Mouse (Mus musculus) T-helper 1 cell (primary cell): ENCODE data around the gene Sik3.
"Not testable (repeated sequence)": the region's sequence is repeated elsewhere in the genome, so short reads cannot be mapped to it uniquely, and the experiment has no call there.

Source experiments
- in situ Hi-C: fragments of 300-600 bp; cut with MboI, MseI; formaldehyde crosslinking; loops from one replicate; pipeline ENCODE4 v1.15.1; 2025; ENCODE audit warnings: high pct_unique_total_duplicates

The Sik3 gene

DNA sequence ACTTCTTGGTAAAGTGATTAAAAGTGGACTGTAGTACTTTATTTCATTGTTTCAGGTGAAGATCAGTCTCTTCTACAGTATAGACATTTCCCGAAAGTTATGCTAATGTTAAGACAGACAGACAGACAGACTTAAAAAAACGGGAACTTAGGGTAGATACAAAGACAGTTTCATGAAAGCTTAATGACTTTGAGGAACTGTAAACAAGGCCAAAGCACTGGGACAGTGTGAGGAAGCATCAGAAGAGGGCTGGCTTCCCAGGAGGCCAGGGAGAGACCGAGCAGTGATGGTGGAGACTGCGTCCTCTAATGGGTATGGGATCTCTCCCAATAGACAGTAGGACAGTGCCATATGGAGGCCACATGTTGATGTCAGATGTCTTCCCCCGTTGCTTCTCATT, 86.5 kb downstream of the Sik3 start:
- in situ Hi-C loops = no loop called here

DNA sequence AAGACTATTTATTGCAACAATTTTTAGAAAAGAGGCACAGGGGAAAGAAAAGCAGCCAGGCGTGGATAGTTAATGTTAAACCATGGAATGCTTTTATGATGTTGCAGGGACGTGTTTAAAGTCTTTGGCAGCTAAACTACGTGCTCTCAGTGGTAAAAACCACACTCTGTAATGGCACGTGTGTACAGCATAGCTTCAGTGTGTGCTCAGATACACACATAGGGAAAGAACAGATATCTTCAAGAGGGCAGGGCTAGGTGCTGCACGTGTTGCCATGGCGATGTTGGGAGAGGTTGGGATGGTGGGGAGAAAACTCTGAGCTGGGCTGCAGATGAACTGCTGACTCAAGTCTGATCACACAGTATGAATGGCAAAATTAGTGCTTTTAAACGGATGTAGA, 90.5 kb downstream of the Sik3 start:
- in situ Hi-C loops = no loop called here

DNA sequence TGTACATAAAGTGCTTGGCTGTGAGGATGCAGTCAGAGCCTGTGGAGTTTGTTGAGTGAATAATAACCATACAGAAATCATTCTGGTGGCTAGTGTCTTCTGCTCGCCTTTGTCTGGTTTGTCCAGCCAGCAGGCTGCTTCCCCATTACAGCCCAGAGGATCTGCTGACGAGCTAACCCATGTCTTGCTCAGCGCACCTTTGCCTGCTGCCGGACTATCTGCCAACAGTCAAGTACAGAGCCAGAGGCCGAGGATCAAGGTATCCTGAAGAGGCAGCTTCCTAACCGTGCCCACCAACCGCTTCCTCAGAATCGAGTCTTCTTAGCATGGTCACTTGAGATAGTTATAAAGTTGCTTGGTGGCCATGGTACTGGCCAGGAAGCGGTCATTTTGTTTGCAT, 93.5 kb downstream of the Sik3 start:
- in situ Hi-C loops = no loop called here

DNA sequence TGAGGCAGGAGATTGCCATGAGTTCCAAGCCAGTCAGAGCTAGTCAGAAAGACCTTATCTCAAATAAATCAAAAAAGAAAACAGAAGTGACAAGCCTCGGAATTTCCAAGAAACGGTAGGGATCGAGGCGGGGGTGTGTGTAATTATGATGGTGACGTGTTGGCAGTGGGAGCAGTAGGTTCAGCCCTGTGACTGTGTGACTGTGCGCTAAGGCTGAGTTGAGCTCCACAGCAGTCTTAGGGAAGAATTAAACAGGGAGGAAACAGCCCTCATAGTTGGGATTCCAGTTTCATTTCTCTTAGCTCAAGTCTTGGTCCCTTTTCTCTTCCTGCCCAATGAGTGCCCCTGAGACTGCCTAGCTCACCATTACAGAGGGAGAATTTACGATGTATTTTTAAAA, 98.0 kb downstream of the Sik3 start:
- in situ Hi-C loops = no loop called here

DNA sequence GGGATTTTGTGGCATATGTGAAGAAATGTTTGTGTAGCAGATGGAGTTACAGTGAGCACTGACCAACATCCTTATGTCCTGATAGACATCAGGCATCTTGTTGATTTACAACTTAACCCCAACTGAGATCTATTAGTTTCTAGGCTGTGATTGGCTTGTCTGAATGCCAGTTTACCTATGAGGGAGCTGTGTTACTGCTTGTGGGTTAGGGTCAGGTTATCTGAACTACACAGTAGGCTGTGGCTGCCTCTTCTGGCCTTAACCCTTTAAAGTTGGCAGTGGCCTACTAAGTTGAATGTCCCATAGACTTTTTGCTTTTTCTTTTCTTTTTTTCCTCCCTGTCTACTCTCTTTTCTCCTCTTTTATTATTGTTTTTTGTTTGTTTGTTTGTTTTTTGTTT, 98.7 kb downstream of the Sik3 start:
- in situ Hi-C loops = no loop called here

DNA sequence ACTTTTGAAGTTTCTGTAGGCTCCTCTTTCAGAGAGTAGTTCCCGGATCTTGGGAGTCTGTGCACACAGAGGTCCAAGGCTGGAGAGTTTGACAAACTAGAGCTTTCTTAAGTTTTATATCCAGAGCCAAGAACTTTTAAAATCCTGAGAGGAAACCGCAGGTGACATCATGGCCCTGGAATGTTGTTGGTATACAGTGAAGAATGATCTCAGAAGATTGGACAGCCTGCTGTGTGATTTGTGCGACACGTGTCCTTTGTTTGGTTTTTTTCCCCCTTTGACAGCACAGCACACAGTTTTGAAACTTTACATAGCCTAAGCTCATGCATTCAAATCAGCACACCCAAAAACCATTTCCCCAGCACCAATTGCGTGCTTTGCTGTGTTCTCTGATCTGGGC, 99.6 kb downstream of the Sik3 start:
- in situ Hi-C loops = no loop called here

DNA sequence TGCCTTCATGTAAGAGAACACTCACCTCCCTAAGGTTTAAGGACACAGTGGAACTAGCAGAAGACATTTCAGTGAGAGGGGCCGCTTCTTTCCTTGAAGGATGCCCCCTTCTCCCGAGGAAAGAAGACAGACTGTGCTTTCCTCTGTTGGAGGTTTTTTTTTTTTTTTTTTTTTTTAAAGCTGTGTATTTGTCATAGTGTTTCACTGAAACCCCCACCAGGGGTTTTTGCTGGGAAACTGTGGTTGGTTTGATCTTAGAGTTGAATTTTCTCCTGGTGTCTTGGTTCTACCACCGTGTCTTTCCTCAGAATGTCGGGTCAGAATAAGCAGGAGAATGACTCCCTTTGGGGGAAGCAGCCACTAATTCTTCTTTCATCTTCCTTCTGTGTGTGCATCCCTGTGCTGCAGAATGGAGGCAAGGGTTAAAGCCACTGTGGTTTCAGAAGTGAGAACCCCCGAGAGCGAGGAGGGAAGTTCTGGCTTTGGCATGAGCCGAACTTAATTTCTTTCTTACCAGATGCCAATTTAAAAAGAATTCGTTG, 106.3 kb downstream of the Sik3 start:
- in situ Hi-C loops = no loop called here

DNA sequence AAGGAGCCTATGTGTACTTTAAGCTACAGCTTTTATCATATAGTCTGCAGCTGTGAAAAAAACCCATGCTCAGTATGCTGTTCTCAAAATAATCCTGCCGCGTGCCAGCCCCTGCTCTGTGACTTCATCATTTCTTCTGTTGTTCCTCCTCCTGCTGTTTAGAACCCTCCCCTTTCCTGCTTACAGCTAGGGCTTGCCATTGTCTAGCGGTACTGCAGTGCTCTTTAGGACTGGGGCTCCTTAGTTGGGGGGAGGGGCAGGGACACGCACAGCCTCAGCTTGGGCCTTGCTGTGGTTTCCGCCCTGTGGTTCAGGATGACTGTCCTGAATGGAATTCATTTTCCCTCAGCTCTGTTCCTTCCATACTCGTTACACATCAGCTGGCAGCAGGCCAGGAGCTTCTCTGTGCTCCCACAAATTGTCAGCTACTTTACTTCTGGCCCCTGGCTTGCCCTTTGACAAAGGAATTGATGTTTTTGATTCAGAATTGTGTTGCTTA, 107.4 kb downstream of the Sik3 start:
- in situ Hi-C loops = no loop called here

DNA sequence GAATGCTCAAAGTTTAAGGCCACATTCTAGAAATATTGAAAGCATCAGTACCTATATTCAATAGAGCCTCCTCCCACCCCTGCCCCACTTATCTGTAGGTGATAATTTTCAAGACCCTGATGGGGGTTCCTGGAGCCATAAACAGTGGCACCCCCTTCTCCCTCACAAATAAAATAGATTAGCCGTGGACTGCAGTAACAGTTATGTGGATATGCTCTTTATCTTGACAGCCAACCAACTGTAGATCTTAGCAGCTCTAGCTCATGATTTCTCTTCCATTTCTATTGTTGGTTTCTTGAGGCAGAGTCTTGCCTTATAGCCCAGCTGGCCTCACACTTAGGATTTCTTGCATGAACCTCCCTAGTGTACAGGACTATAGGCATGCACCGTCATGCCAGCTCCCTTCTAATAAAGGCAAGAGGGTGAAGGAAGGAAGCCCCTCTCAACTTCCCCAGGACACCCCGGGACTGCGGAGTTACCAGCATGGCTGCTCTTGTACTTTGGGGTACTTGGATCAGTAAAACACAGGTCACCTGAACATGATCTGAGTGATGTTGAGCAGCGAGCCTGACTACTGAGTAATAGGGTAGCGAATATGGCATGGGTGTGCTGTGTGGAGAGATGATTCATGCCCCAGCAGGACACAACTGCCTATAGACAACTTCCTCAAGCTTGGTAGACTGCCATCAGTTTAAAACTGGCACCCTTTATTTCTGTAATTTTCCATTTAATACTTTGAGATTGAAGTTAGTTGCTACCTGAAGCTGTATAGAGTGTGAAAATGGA, 108.0 kb downstream of the Sik3 start:
- in situ Hi-C loops = no loop called here

DNA sequence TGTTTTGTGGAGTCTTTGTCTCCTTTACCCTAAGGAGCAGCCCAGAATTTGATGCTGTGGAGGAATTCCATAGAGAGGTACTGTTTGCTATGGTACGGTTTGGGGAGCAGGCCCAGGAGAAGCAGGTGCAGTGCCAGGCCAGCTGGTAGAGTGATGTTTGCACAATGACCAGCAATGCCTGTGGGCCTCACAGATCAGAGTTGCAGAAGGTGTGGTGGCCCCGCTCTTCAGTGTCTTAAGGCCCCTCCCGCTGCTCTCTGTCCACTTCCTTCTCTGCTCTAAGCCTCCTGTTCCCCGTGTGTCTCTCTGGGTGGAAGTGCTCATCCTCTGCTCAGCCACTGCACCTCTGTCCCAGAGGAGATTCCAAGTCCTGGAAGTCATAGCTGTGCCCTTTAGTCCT, 108.9 kb downstream of the Sik3 start:
- in situ Hi-C loops = no loop called here

DNA sequence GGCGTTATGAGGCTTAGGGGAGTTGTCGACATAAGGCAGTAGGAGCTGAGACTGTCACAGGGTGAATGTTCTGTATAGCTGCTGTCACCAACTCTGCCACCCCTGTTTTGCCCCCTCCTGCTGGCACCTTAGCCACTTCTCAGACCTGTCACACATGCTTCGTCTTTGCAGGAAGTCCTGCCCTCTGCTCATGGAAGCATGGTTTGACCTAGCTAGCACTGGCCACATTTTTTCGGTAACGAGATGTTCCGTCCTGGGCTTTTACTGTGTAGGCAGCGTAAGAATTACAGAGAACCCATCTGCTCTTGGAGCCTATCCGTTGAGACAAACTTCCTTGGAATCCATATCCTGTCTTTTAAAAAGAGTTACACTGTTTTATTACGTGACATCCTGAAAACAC, 110.1 kb downstream of the Sik3 start:
- in situ Hi-C loops = no loop called here

DNA sequence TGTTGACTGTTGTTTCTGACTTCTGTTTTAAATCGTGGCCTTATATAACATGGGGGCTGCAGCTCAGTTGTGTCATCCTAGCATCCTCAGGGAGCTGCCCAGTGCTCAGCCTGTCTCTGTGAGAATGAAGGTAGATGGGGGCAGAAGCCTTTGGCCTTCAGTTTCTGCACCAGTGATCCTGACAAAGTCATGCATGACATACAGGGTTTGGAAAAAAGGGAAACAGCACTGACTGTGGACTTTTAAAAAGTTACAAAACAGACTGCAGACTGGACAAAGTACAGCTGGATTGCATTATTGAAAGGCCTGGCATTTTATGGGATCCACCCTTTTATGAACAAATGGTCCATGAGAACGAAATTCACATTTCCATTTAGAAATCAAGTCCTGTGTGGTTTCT, 113.7 kb downstream of the Sik3 start:
- in situ Hi-C loops = no loop called here

DNA sequence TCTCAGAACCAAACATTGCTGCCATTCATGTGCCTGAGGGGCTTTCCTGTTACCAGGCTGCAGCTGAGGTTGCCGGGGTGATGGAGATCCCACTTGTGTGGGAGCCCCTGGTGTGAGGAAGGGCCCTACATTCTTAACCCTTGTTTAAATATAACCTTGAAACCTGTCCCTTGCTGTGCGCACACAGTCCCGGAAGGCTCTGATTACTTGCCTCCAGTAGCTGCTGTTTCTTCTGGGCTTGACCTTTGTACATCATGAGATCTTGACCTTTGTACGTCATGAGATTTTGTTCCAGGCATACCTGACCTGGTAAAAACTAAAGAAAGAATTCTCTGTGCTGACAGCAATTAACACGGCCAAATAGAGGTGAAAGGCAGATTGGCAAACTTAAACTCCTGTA, 114.7 kb downstream of the Sik3 start:
- in situ Hi-C loops = no loop called here

DNA sequence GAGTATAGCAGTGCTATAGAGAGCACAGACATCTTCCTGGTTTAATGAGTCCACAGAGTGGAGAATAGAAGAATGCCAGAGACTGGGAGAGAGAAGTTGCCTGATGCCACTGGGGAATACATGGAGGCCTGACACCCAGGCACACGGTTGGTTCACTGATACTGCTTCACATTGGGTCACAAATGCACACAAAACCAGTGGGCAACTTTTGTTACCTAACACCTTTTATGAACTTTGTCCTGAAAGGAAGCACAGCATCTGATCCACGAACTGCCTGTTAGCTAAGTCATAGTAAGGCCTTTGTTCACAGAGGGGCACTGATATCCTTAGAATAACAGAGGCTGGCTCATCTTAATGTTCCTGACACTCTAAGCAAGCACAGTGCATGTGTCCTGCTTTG, 116.6 kb downstream of the Sik3 start:
- in situ Hi-C loops = no loop called here

DNA sequence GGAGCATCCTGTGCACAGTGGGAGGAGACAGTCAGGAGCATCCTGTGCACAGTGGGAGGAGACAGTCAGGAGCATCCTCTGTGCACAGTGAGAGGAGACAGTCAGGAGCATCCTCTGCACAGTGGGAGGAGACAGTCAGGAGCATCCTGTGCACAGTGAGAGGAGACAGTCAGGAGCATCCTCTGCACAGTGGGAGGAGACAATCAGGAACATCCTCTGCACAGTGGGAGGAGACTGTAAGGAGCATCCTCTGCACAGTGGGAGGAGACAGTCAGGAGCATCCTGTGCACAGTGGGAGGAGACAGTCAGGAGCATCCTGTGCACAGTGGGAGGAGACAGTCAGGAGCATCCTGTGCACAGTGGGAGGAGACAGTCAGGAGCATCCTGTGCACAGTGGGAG, 120.2 kb downstream of the Sik3 start:
- in situ Hi-C loops = not testable (repeated sequence)

DNA sequence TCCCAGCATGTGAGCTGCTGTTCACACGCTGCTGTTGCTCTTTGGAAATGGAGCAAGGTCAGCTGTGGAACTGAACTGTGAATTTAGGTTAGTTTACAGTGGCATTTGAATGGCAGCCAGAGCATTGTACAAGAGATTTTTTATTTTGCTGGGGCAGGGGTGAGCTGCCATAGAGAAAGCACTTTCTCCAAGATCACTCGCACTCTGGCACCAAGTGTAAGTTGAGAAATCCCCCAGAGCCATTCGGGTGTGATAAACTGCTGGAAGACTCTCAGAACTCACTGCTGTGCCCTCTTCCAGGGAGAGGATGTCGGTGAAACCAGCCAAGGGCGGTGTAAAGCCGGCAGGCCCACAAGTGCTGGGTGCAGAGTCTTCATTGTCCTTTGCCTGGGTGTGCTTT, 126.2 kb downstream of the Sik3 start:
- in situ Hi-C loops = no loop called here

DNA sequence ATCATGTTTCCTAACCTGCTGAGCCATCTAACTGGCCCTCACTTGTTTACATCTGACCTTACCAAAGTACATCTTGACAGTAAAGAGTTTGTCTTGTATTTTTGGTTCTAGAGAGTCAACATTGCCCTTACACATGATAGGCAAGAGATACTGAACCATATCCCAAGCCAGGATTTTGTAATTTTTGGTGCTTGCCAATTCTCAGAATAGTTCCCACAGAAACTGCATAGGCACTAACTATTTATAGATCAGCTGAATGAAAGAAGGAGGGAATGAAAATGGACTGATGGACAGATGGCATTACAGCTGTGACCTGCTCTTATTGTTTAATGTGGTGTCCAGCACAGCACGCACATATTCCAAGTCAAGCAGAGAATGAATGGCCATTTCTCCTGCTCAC, 128.2 kb downstream of the Sik3 start:
- in situ Hi-C loops = no loop called here

DNA sequence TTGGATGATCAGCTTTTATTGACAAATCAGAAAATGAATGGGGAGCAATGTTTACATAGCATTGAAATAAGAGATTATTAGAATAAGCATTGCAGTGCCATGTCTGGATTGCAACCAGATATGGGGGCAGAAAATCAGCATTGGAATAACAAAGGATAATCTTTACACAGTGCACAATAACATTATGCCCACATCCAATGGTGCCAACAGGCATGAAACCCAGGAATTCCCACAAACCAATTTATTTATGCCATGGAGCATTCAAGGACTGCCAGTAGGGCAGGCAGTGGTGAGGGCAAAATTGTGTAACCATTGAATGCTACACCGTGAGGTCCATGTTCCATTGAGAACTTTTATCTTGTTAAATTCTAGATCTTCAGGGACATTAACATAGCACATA, 129.4 kb downstream of the Sik3 start:
- in situ Hi-C loops = no loop called here

DNA sequence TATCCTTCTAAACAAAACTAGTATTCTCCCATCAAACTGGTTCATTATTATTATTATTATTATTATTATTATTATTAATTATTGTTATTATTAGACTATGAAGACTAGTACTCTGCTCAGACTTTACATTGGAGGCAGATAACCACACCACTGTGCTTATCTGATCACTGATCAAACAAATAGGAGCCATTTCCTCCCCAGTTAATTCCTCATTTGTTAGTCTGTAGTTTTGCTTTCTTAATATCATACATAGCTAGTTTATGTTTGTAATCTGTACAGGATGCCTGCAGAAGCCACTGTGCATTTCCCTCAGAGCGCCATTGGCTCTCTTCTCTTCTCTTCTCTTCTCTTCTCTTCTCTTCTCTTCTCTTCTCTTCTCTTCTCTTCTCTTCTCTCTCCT, 129.9 kb downstream of the Sik3 start:
- in situ Hi-C loops = no loop called here

DNA sequence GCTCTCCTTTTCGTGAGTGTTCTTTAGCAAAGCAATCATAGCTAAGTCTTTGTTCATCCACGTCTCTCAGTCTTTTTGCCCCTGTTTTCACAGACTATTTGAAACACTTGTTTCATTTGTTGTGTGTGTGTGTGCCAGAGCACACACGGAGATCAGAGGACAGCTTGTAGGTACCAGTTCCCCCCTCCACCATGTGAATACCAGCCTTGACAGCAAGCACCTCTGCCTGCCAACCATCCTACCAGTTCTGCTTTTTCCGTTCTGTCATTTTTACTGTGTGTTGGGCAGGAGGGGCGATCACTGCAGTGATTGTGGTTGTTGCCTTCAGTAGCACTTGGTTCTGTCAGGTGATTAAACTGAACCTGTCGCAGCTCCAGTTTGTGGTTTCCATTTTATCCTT, 132.4 kb downstream of the Sik3 start:
- in situ Hi-C loops = no loop called here

DNA sequence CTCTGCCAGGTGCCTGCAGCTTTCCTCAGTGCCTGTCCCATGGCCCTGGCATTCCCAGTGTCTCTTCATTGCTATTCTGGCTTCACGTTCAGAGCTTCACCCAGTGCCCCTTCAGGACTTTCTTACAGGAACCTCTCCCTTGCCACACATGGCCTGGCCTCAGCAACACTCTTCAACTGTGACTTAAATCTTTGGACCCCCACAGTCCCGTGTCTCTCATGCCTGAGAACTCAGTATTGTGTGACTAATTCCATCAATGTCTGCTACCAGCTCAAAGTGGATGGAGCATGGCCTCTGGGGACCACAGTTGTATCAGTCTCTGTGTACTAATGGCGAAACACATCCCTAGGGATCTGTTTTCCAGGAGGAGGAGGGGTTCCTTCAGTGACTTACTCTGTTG, 133.8 kb downstream of the Sik3 start:
- in situ Hi-C loops = no loop called here

DNA sequence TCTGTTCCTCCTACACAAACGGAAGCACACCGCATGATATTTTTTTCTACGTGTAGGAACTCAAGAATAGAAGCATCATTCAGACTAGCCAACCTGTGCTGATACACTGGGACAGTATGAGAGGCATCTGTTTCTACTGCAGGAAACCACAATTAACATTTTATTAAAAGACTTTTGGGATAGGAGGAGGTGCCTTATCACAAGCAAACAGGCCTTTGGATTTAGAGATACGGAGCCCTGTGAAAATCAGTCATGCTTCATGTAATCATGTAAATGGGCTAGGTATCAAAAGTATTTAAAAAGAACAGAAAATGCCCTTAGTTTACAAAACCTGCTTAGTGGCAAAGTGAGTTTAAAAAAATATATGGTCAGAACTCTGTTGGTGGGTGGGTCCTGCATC, 136.1 kb downstream of the Sik3 start:
- in situ Hi-C loops = no loop called here

DNA sequence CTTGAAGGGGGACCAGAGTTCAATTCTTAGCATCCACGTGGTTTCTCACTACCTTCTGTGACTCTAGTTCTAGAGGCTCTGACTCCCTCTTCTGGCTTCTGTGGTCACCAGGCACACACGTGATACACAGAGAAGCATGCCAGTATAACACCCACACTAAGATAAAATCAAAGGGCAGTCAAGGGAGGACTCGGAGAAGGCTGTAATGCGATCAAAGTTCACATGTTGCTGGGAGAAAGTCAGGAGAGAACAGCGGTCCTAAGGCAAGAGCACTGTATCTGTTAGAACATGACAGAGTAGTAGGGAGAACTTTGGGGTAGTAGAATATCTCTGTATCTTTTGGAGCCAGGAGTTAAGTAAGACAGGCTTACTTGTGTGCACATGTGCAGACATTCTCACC, 136.8 kb downstream of the Sik3 start:
- in situ Hi-C loops = no loop called here

DNA sequence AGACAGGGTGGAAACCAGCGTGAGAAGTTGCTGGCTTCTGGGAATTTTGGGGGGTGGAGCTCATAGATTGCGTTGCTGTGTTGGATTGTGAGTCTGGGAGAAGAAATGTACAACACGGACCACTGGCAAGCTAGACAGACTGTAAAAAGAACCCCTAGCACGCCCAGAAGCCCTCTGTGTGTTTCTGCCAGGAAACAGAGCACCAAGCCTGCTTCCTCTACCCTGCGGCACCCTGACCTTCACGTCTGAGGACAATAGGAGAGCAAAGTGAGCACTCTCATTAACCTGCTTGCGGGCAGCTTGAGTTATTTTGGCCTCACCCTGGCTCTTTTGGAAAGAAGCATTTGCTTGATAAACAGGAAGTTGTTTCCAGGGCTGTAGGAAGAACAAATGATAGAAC, 137.5 kb downstream of the Sik3 start:
- in situ Hi-C loops = loop anchor here (5.0 kb wide), 1 partner anchor 58 kb away; no protein-coding TSS in a partner anchor
